Mouse (Mus musculus): ENCODE data around the gene Vasp.

DNA sequence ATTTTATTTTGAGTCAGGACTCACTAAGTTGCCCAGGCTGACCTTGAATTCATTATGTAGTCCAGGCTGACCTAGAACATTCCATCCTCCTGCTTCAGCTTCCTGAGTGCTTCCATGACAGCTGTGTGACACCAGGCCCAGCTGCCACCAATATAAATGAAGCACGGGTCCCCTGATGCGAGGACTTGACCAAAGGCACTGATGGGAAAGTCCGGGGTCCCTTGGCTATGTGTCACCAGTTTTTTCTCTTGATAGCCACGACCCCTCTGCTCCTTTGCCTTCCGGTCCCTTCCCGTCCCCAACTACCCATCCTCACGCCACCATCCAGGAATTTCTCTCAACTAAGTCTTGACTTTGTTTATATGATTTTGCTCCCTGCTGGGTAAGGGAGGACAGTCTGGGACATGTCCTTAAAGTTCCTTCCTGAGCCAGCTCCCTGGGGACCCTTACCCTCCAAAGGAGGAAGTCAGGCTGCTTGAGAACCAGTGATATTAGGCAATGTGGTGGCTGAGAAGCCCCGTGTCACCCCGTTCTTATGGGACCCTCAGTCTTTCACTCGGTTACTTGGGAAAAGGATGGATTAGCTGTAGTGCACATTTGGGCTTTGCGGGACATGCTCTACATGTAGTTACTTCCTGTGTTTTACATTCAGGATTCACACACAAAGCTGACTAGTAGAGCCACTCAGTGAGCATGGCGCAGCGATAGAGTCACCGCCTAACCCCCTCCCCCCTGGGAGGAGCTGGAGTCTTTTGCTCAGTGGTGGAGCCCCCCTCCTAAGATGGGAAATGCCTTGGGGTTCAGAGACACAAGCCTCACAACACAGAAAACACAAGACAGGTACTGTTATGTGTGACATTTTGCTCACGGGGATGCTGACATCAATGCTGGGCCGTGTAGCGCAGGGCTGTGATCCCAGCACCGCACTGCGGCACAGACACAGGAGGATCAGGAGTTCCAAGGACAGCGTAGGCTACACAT lies 44.5 kb downstream of the Vasp start:
- TF ChIP-seq CTCF (IDR thresholded peaks at IDR 0.05) = no peak
- no peak for TF ChIP-seq EP300 (IDR thresholded peaks at IDR 0.05)

Data from lung, postnatal 0 days (tissue).